Mouse (Mus musculus) spleen, postnatal 14 days (tissue): ENCODE data around the gene Urah.

Experiments
- DNase-seq, 2 experiments: peaks; one replicate each; pipeline ENCODE4 v3.0.0; 2021 to 2022; ENCODE audit warnings: low spot score in 2 of 2

The Urah gene

DNA sequence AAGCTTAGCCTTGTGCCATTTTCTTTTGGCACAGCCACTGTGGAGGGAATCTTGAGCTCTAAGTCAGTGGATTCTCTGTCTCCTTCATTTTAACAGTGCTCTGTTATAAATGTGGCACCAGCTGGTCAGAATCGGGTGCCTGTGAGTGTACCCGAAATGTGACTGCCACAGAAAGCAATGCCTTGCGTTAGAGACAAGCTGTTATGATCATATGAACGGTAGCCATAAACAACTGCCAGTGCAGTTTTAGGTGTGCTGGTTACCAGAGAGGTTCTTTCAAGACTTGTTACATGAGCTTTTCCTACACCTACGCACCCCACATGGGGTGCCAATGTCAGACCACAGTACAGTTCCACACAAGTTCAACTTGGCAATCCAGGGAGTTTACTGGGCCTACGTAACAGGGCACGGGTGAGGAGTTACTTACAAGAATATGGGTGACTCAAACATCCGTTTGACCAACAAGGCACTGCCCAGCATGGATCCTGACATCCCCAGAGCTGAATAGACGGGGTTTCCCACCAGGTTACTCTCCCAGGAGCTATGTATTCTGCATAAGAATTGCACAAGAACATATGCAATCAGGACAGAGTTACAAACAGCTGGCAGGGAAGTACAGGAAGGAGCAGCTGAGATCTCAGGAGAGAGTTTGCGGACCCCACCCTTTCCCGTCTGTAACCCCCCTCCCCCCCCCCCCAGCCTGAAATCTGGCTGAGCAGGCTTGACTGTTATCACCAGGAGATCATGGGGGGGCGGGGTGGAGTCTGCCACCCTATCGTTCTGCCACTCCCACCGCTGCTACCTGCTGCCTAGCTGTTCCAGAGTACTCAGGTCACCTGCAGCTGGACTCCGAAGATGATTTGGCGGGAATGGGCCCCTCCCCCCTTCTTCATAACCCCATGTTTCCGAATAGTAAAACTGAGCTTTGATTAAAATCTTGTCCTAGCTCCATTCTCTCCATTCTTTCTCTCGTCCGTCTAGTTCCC is 6.2 kb downstream of the Urah start:
- DNase-seq = no peak

DNA sequence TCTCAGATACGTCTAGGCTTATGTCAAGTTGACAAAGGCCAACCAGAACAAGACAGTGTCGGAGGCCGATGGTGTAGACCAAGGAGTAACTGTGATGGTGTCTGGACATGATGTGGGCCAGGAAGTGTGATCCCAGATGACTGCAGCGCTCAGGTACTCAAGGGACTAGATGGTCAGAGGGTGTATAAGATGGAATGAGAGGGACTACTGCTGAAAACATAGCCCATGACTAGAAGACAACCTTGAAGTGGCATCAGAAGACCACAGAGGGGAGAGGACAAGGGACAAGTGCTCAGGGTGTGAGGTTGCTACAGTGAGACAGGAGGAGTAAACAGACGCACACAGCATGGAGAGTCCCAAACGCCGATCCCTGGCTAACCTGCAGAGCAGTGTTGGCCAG is 9.0 kb downstream of the Urah start:
- DNase-seq = no peak

DNA sequence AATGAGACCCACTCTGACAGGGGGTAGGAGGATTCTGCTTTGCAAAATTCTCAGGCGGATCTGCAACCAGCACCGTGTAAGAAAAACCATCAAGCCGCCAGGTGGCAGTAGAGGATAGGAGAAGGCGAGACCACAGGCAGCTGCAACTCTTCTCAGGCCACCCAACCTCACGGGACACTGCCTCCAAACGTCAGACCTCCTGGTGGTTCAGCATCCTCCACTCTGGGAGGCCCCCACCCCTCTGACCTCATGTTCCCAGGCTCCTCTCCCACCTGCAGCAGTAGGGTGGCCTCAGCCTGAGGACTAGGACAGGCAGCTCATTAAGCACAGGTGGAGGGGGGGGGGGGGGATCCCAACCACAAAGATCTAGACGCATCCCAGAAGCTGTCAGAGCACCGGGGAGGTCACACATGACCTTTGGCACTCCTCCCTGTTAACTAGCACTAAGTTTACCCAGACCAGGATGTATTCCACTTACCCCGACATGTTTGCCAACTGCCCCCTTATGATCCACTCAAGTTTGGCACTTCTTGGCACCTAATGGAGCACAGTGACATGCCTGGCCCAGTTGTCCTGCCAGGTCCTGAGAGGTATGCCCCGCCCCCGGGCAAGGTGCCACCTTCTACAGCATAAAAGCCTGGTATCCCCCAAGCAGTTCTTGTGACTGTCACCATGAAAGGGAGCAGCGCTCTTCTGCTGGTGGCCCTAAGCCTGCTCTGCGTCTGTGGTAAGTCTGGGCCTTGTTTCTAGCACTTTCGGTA is 10.3 kb downstream of the Urah start, which contains the start of gene Scgb1c1:
Gene Scgb1c1 (plus strand): TSS at position 643 of the 761 bp plus-strand sequence.
- peak; percentile 74 to 91 for DNase-seq

DNA sequence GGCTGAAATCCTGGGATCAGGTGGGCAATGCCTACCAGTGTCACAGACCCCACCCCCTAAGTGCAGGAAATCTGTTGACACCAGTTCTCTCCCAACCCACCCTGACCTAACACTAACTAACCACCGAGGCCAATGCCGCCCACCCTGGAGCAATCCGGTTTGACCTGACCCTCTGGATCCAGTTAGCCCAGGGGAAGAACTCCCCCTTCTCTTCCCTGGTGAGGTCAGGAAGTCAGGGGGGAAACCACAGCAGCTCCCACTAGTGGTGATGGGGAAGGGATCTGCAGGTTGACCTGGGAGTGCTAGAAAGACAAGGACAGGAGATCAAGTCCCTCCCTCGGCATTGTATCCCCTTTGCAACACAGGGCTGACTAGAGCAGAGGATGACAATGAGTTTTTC is 10.9 kb downstream of the Urah start:
- no peak for DNase-seq

DNA sequence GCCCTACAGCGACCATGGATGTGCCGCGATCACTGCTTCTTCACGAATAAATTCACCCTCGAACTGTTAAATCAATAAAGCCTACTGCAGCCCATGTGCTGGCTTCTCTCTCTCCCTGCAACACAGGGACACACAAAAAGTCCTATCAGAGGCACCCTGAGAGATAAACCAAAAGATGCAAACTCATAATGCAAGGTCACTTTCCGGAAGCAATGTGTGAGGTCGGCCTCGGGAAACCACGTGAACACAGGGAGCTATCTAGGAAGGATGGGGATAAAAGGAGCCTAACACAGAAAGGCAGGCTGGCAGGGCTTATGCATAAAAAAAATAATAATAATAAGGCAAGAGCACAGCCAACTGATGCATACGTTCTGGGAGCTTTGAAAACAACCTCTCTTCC is 11.9 kb downstream of the Urah start:
- DNase-seq = no peak

DNA sequence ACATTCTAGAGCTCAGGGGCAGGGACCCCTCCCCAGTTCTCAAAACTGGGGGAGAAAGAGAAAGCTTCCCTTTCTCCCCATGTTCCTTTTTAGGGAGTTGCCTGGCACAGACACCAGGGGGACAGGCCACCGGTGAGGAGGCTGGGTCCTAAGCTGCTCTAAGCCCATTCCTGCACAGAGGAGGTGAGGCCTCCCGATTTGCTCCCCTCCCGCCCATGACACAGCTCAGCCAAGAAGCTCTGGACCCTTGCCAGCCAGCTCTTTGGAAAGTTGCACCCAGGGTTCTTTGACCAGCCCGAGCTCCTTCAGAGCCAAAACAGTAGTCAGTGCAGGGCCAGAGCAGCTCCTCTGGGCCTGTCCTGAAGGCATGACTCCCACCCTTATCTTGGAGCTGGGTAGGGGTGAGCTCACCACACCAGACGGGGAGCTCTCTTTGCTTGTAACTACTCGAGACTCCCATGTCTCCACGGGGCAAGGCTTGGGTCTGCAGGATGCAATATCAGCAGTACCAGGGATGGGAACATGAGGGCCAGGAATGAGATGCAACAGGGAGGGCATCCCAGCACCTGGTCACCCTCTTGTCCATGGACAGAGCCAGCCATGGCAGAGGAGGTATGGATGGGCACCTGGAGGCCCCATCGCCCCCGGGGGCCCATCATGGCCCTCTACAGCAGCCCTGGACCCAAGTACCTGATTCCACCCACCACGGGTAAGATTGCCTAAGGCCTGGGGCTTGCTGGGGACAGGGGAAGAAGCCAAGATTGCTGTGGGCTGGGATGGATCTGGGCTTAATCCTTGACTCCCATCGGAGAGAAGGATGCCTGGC is 13.2 kb downstream of the Urah start, which contains the start of gene Odf3:
Gene Odf3 (plus strand): TSS at position 51 of the 826 bp plus-strand sequence.
- DNase-seq = no peak

DNA sequence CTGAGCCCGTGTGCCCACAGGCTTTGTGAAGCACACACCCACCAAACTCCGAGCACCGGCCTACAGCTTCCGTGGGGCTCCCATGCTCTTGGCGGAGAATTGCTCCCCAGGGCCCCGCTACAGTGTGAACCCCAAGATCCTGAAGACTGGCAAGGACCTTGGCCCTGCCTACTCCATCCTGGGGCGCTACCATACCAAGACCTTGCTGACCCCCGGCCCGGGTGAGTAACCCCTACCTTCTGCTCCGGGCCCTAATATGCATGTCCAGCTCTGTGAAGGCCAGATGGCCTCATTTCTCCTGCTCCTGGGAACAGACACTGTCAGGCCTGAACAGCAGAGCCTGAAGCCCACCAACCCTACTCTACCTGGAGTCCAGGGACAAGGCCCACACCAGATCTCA is 13.8 kb downstream of the Urah start:
- no peak for DNase-seq

DNA sequence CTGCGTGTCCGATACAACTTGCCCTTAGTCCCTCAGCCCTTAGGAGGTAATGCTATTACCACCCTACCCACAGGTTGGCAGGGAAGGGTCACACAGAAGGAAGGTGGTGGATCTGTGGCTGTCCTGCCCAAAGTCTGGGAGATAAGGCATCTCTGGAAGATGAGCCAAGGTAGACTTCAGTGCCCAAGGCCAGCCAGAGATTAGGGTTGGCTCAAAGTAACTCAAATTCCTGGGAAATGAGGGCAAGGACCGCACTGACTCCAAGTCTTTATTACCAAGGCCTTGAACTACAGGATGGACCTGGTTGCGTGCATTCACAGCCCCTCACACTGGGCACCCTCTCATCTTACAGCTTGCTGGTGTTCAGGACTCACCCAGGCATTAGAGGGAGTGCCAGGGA is 17.1 kb downstream of the Urah start:
- DNase-seq = no peak

DNA sequence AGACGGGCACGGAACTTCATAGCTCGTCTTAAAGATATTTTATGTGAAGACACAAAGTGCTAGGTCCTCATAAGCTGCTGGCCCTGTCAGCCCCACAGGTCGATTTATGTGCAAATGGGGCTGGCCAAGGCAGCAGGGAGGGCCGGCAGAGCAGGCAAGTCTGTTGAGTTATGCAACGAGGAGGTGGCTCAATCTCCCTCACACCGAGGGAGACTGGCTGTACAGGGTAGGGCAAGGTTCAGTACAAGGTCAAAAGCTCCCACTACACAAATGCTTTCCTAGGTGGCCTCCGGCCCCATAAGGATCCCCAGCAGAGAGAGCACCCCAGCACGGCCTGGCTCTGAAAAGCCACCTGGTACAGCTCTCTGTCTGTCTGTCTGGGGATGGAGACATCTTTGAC is 18.6 kb downstream of the Urah start:
- DNase-seq = no peak

DNA sequence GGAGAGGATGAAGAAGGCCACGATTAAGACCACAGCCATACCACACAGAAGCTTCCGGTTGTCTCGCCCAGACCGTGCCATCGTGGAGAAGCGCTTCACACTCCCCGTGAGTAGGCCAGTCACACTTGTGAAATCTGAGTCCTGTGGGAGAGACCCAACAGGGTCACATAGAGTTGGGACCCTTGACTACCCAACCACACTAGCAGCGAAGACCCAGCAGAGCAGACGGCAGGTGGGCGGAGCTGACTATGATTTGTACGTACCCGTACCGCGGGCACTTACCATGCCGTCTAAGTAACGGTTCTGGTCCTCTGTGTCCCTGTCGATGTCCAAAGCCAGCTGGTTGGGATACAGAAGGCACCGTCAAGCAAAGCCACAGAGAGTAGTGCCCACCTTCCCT is 19.7 kb downstream of the Urah start:
- no peak for DNase-seq

DNA sequence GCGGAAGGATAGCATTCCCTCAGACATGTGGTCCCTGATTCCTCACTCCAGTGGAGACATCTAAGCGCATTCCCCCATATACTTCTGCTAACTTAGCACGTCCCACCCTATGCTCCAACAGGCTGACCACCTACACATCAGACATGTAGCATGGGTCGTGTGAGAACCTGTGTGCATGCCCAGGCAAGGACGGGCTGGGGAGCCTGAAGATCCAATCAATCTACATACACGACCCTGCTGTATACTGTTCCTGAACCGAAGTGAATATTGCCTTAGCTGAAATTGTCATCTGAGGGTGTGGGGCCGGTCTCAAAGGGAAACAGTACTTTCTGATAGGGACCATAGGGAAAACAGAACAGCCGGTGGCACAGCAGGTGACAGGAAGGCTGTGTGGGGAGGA is 20.4 kb downstream of the Urah start:
- no peak for DNase-seq

DNA sequence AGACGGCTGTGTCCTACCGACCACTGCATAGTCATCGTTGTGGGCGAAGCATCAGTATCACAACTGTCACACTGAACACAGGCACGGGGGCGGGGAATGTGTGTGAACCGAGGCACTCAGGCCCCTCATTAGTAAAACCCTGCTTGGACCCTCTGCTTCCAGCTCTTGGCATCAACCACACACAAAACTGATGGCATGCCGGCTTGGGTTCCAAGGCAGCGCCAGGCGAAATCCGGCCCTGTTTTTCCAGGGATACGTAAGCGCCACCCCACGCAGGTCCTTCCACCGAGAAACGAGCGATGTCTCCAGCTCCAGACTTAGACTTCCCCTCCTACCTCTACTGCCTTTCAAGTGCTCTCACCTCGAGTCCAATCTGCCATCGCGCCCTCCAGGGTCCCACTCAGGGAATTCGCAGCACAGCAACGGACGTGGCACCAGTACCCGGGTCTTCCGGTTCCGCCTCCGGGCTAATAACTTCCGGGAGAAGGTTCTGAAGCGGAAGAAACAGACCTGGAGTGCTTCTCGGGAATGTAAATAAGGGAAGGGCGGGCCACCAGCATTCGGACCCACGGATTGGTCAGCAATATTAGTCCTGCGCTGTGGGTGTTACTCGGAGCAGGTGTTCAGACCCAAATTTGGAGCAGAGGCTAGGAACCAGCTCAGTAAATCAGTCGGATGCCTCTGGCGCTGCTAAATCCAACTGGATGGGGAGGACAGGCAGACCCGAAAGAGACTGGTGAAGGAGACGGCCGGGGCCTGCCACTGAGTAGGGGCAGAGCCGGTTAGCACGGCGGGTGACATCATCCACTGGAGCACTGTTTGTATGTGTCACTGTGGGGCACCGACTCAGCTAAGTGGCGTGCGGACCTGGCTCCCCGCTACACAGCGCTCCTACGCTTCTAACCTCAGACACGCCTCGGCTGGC is 21.3 kb downstream of the Urah start, which contains the start of gene Gm45785:
Gene Gm45785 (minus strand): TSS at position 472 of the 925 bp plus-strand sequence.
- peak; percentile 52 to 58 for DNase-seq

DNA sequence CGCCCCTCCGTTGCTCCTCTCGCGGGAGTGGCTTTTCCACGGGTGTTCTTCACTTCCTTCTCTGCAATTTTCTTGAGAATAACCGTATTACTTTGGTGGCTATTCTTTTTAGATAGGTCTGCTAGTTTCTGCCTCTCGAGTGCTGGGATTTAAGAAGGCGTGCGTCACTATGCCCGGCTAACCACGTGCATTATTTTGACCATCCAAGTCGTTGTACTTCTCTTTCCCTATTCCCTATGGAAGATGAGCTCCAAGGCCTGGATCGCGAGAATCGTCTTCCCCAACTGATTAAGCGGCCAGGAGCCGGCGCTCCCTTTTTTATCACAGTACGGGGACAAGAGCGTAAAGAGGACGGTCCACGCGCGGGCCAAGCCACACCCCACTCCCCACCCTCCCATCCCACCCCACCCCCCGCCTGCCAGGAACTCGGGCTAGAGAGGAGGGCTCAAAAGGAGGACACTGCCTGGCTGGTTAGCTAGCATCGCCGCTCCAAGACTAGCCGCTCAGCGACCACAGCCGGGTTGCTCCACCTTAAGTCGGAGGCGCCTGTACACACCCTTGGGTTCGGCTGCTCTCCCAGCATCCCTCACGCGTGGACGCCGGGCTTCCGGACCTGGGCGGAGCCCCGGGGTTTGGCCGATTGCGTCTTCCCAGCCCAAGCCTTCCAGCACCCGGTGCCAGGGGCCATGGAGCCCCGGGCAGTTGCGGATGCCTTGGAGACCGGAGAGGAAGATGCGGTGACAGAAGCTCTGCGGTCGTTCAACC is 22.1 kb downstream of the Urah start, which contains the start of gene Ric8a:
Gene Ric8a (plus strand): TSS at position 173 of the 765 bp plus-strand sequence.
- peak; percentile 78 to 85 for DNase-seq

DNA sequence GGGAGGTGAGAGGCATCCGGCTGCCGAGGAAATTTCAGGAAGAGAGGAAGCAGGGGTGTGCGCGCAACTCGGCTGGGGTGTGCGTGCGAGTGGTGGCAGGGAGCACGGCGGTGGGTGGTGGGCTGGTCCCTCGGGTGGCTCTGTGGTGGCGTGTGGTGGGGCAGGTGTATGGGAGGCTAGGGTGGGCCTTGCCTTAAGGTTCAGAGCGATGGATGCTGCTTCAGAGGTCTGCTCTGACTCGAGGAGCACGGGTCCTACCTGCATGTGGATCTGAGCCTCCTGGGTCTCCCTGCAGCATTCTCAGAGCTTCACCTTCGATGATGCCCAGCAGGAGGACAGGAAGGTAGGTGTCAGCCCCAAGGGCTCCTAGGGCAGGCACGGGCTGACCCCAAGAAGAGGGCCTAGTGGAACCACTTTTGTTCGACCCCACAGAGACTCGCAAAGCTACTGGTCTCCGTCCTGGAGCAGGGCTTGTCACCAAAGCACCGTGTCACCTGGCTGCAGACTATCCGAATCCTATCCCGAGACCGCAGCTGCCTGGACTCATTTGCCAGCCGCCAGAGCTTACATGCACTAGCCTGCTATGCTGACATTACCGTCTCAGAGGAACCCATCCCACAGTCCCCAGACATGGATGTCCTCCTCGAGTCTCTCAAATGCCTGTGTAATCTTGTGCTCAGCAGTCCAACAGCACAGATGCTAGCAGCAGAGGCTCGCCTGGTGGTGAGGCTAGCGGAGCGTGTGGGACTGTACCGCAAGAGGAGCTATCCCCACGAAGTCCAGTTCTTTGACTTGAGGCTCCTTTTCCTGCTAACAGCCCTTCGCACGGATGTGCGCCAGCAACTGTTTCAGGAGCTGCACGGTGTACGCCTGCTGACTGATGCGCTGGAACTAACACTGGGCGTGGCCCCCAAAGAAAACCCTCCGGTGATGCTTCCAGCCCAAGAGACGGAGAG is 23.0 kb downstream of the Urah start, which contains the start of gene Bet1l:
Gene Bet1l (minus strand): TSS at position 28 of the 956 bp plus-strand sequence.
- no peak for DNase-seq

DNA sequence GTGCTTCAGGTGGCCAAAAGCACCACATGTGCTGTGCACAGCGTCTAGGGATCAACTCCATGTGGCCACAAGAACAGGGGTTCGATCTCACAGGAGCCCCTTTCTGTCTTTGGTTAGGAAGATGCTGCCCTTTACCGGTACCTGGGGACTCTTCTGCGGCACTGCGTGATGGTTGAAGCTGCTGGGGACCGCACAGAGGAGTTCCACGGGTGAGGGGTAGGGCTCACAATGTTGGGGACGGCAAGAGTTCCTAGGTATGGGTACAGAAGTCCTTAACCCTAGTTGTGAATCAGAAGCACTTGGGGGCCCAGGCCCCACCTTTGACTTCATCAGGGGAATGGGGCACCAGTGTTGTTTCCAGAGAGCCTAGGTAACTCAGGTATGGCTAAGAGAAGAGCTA is 23.9 kb downstream of the Urah start:
- DNase-seq = no peak

DNA sequence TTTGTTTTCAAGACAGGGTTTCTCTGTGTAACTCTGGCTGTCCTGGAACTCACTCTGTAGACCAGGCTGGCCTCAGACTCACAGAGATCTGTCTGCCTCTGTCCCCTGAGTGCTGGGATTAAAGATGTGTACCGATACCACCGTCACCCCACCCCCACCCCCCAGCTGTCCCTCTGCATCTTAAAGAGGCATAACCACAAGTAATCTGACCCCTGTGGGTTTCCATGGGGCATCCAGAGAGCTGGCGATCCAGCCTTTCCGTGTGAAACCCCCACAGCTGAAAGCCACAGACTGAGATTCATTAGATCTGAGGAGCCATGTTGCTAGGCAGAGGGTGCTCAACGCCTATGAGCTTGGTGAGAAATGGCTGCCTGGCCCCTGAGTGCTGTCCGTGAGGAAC is 25.2 kb downstream of the Urah start:
- no peak for DNase-seq

DNA sequence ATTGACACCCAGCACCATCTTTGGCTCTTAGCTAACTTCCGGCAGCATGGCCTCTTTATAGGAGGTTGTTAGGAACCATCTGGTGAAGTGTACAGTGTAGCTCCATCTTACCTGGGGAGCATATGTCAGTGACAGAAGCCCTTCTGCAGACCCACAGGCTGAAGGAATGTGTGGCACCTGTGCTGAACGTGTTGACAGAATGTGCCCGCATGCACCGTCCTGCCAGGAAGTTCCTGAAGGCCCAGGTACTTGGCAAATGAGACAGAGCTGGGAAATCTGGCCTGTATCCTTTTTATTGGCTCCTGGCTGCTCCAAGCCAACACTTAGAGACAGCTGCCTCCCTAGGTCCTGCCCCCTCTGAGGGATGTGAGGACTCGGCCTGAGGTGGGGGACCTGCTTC is 25.9 kb downstream of the Urah start:
- DNase-seq = no peak

DNA sequence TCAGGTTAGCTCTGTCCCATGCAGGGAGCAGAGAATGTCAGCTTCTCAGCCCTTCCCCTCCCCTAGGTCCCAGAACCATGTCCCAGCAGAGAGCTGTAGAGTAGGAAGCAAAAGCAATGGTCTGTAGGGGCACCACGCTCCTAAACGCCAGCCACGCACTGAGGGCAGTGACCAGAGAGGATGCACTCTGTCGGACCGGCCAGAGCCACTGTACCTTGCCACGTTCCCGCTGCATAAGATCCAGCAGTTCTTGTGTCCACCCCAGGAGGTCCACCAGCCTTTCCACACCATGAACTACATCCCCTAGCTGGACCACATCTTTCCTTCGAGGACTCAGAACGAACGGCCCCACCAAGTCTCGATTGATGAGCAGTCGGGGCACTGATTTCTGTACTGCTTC is 29.9 kb downstream of the Urah start:
- DNase-seq = no peak
